Mouse (Mus musculus) neural tube, embryonic 14.5 days (tissue): ENCODE measurements at regions not wholly inside any gene's neighbourhood (a gene's known extent, or its start where the extent isn't known, plus 50 kb on each side); places are given as distances from the start of the nearest gene placed in this dataset.

ENCODE experiments used
- ATAC-seq: fragments of 200-750 bp; cut with Nextera tagmentation; 2 replicates; pipeline ENCODE4 v1.8.0; 2017; ENCODE audit warnings: low read depth, mild to moderate bottlenecking, moderate TSS enrichment, moderate library complexity
- H3K27ac ChIP-seq: fragments of 300-500 bp; sonication (generic); 2 replicates; pipeline ENCODE4 v1.5.1; 2014; ENCODE audit warnings: low read depth, mild to moderate bottlenecking, control low read depth, low read length, moderate library complexity, mixed read lengths
- H3K27me3 ChIP-seq: fragments of 300-500 bp; sonication (generic); 2 replicates; pipeline ENCODE4 v1.6.1; 2014; ENCODE audit warnings: low read length; ENCODE audit not compliant: control insufficient read depth, insufficient read depth
- H3K36me3 ChIP-seq: fragments of 300-500 bp; sonication (generic); 2 replicates; pipeline ENCODE4 v1.6.1; 2014; ENCODE audit warnings: low read length, mixed read lengths; ENCODE audit not compliant: control insufficient read depth, insufficient read depth
- H3K4me1 ChIP-seq: fragments of 300-500 bp; sonication (generic); 2 replicates; pipeline ENCODE4 v1.6.1; 2014; ENCODE audit warnings: low read length; ENCODE audit not compliant: control insufficient read depth, insufficient read depth
- H3K4me2 ChIP-seq: fragments of 300-500 bp; sonication (generic); 2 replicates; pipeline ENCODE4 v1.6.1; 2014; ENCODE audit warnings: mild to moderate bottlenecking, low read depth, low read length, control low read depth
- H3K4me3 ChIP-seq: fragments of 300-500 bp; sonication (generic); 2 replicates; pipeline ENCODE4 v1.5.1; 2014; ENCODE audit warnings: low read depth, low read length, control low read depth, mixed read lengths
- H3K9ac ChIP-seq: fragments of 300-500 bp; sonication (generic); replicated peaks from 2 replicates; pipeline ENCODE4 v1.6.1; 2014; ENCODE audit warnings: low read depth, mild to moderate bottlenecking, control low read depth, low read length, mixed read lengths
- H3K9me3 ChIP-seq: fragments of 300-500 bp; sonication (generic); 2 replicates; pipeline ENCODE4 v1.6.1; 2016; ENCODE audit warnings: low read length; ENCODE audit not compliant: control insufficient read depth
- WGBS: fragments of 180-500 bp; shearing (Covaris S2); extraction: QIAGEN DNeasy Blood & Tissue Kit; methylation state at CpG from one replicate; pipeline ENCODE4 v1.1.7; 2014; 5-methylcytosine and 5-hydroxymethylcytosine counted together

DNA sequence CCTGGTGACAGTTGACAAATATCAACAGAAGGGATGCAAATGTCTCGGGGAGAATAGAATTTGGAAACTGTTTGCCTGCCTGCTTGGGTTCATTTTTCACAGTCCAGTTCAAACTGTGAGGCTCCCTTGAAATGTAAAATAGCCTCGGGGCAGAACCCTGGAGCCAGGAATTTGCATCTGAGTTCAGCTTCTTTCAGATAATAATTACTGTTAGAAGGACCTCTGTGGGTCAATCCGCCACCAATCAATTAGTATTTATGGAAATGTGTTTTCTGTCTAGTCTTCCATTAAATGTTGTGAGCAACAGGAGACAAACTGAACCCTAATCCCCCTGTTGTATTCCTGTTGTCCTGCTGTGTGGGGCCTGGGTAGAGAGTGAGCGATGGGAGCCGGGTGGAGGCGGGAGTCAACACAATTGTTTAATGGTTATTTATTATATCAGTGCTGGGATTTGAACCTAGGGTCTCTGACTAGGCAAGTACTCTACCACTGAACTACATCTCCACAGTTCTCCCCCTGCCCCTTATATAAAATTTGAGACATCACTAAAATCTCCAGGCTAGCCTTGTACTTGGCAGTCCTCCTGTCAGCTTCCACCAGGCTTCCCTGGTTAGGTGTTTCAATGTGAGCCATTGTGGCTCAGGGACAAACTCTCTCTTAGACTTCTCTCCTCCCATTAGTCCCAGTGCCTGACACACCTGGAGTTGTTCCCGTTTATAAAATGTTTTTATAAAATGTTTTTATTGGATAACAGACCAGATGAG lies 103.3 kb downstream of the Zfp281 start:
- ATAC-seq: no peak
- no peaks in the 10 kb centered on the region for H3K9me3 ChIP-seq
- no peak overlapping the region for H3K9ac ChIP-seq
- no peak overlapping the region for H3K4me3 ChIP-seq
- H3K36me3 ChIP-seq: no peaks in the 10 kb centered on the region
- no peaks in the 10 kb centered on the region for H3K4me1 ChIP-seq
- H3K27ac ChIP-seq: no peak overlapping the region
- no peaks in the 10 kb centered on the region for H3K27me3 ChIP-seq
- WGBS: 20% methylated on average over 7 of the region's 7 CpGs
- H3K4me2 ChIP-seq: no peak overlapping the region

DNA sequence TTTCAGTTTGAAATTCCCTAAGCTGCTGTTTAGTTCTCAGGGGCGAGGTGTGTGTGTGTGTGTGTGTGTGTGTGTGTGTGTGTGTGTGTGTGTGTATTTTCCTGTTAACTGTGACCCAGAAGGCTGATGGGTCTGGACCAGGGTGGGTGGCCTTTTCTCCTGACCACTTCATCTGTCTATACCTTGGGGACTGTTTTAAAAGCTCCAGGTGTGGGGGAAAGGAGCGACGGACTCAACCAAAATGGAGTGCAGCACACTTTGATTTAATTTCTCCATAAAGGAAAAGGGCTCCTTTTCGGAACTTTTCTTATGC lies 103.9 kb downstream of the Zfp281 start:
- Histone ChIP-seq H3K4me3 (no peak overlapping the region), H3K27ac (no peak overlapping the region), H3K4me2 (no peak overlapping the region), H3K9me3 (no peaks in the 10 kb centered on the region), H3K36me3 (no peaks in the 10 kb centered on the region), H3K27me3 (no peaks in the 10 kb centered on the region), H3K9ac (no peak overlapping the region), H3K4me1 (no peaks in the 10 kb centered on the region)
- 78% methylated on average over 4 of the region's 4 CpGs for WGBS
- no peak for ATAC-seq

DNA sequence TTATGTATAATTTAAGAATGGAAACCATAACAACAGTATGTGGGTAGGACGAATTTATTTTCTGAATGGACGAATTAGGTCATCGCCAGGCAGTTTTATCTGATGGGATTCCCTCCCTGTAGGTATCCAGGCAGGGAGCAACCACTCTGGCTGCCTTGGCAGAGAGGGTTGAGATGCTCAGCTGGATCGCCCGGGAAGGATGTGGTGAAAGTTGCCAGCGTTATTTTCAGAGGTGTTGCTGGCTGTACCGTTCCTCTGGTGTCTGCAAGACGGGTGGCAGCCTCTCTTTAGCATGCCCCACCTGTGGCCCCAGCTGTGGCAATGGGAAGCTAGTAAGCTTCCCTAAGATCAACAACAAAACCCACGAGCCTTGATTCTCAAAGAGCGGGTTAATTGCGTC lies 105.9 kb downstream of the Zfp281 start:
- ATAC-seq: no peak
- no peaks in the 10 kb centered on the region for H3K4me1 ChIP-seq
- H3K4me3 ChIP-seq: no peak overlapping the region
- H3K9me3 ChIP-seq: no peaks in the 10 kb centered on the region
- no peak overlapping the region for H3K4me2 ChIP-seq
- no peak overlapping the region for H3K9ac ChIP-seq
- WGBS: 55% methylated on average over 11 of the region's 11 CpGs
- H3K27me3 ChIP-seq: no peaks in the 10 kb centered on the region
- H3K36me3 ChIP-seq: no peaks in the 10 kb centered on the region
- no peak overlapping the region for H3K27ac ChIP-seq

DNA sequence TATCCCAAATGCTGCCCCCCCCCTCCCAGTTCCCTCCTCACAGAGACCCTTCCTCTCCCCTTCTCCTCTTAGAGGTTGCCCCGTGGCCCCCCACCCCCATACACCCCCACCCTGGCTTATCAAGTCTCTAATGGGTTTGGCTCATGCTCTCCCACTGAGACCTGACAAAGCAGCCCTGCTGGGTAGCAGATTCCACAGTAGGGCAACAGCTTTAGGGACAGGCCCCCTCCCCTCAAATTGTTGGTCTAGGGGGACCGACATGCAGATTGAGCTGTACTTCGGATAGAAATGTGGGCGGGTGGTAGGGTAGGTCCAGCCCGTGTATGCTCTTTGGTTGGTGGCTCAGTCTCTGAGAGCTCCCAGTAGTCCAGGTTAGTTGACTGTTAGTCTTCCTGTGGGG lies 113.3 kb downstream of the Zfp281 start:
- no peak for ATAC-seq
- no peaks in the 10 kb centered on the region for H3K27me3 ChIP-seq
- no peak overlapping the region for H3K9ac ChIP-seq
- H3K4me2 ChIP-seq: no peak overlapping the region
- H3K4me3 ChIP-seq: no peak overlapping the region
- WGBS: 24% methylated on average over 5 of the region's 5 CpGs
- H3K9me3 ChIP-seq: no peaks in the 10 kb centered on the region
- no peak overlapping the region for H3K27ac ChIP-seq
- no peaks in the 10 kb centered on the region for H3K4me1 ChIP-seq
- H3K36me3 ChIP-seq: no peaks in the 10 kb centered on the region

DNA sequence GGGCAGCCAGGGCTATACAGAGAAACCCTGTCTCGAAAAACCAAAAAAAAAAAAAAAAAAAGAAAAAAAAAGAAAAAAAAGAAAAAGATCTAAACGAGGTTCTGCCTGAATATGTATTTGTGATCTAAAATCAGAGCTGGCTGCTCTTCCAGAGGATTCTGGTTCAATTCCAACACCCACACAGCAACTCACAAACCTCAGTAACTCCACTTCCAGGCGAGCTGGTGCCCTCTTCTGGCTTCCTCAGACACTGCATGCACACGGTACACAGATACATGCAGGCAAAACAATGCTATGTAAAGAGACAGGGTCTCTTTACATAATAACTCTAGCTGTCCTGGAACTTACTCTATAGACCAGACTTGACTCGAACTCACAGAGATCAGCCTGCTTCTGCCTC lies 114.8 kb downstream of the Zfp281 start:
- H3K9ac ChIP-seq: no peak overlapping the region
- H3K4me2 ChIP-seq: no peak overlapping the region
- WGBS: 87% methylated on average over 5 of the region's 5 CpGs
- H3K27ac ChIP-seq: no peak overlapping the region
- no peak for ATAC-seq
- no peaks in the 10 kb centered on the region for H3K27me3 ChIP-seq
- H3K4me3 ChIP-seq: no peak overlapping the region
- H3K9me3 ChIP-seq: no peaks in the 10 kb centered on the region
- H3K4me1 ChIP-seq: no peaks in the 10 kb centered on the region
- no peaks in the 10 kb centered on the region for H3K36me3 ChIP-seq

DNA sequence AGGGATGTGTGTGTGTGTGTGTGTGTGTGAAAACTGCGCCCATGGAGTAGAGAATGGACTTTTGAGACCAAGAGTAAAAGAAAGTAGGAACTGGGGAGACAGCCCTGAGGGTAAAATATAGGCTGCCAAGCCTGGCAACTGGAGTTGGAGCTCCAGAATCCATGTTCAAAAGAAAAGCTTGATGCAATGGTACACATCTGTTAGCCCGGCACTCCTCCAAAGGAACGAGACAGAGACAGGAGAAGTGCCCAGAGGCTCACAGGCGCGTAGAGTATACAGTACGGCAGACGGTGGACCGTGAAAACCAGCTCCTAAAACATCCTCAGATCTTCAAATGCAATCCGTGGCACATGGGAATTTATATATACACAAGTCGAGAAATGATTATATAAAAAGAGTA lies 116.4 kb downstream of the Zfp281 start:
- H3K4me3 ChIP-seq: no peak overlapping the region
- no peak overlapping the region for H3K4me2 ChIP-seq
- H3K27me3 ChIP-seq: no peaks in the 10 kb centered on the region
- no peak overlapping the region for H3K9ac ChIP-seq
- no peaks in the 10 kb centered on the region for H3K36me3 ChIP-seq
- no peak overlapping the region for H3K27ac ChIP-seq
- H3K9me3 ChIP-seq: no peaks in the 10 kb centered on the region
- H3K4me1 ChIP-seq: no peaks in the 10 kb centered on the region
- WGBS: 89% methylated on average over 10 of the region's 10 CpGs
- no peak for ATAC-seq

DNA sequence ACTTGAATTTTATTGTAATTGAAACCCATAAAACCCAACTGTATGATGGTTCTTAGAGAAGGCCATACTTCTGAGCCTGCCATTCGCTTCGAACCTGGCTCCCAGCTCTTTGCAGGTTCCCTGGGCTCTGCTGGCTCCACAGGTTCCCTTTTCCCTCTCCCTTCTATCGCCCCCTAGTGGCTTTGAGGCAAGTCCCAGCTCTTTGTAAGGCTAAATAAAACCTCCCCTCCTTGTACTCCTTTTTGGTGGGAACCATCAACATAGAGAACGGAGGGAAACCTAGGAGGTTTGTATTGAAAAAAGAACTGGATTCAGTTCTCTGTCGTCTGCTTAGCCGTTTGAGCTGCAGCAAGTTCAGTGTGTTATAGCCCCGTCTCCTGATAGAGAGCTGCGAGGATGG lies 124.5 kb downstream of the Zfp281 start:
- Histone ChIP-seq H3K9ac (no peak overlapping the region), H3K36me3 (no peaks in the 10 kb centered on the region), H3K27me3 (no peaks in the 10 kb centered on the region), H3K4me1 (no peaks in the 10 kb centered on the region), H3K4me2 (no peak overlapping the region), H3K27ac (no peak overlapping the region), H3K4me3 (no peak overlapping the region), H3K9me3 (no peaks in the 10 kb centered on the region)
- ATAC-seq: no peak
- WGBS: 55% methylated on average over 8 of the region's 8 CpGs

DNA sequence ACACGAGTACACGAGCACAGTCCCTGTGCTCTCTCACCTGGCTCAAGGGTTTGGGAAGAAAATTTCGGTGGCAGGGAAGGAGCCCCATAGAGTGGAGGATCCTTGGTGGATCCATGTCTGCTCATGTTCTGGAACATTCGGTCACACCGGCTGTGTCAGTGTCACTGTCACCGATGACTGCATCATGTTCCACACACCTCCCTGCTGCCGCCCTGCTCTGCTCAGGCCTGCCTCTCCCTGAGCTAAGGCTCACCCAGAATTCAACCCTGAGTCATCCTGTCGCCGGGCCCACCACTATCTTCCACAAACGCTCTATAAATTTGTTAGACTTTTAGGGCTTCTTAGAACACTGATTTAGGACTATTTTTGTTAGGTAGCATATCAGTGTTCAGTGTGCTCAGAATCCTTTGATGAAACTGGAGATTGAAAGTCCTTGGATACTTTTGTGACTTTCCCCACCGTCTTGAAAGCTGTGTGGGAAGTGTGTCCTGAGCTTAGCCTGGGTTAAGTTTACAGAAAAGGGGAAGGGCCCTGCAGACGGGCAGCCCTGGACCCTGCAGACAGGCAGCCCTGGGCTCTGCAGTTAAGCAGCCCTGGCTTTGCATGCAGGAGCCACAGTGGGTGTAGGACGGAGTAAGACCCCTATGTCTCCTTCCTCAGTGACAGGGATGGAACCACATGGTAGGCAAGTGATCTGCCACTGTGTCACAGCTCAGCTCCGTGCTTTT lies 126.9 kb downstream of the Zfp281 start:
- Histone ChIP-seq H3K36me3 (no peaks in the 10 kb centered on the region), H3K27ac (no peak overlapping the region), H3K4me1 (no peaks in the 10 kb centered on the region), H3K4me2 (no peak overlapping the region), H3K9ac (no peak overlapping the region), H3K27me3 (no peaks in the 10 kb centered on the region), H3K4me3 (no peak overlapping the region), H3K9me3 (no peaks in the 10 kb centered on the region)
- no peak for ATAC-seq
- WGBS: 83% methylated on average over 14 of the region's 14 CpGs

DNA sequence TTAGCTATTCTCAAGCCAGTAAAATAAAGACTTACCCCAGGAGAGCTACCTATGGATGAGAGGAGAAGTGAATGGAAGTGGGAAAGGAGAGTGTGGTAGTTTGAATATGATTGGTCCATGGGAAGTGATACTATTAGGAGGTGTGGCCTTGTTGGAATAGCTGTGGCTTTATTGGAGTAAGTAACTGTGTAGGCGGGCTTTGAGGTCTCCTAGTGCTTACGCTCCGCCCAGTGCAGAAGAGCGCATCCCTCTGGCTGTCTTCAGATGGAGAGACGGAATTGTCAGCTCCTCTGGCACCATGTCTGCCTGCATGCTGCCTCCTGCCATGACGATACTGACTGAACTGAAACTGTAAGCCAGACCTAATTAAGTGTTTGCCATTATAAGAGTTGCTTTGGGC lies 129.6 kb downstream of the Zfp281 start:
- Histone ChIP-seq H3K4me1 (no peaks in the 10 kb centered on the region), H3K27me3 (no peaks in the 10 kb centered on the region), H3K27ac (no peak overlapping the region), H3K9me3 (no peaks in the 10 kb centered on the region), H3K9ac (no peak overlapping the region), H3K4me2 (no peak overlapping the region), H3K4me3 (no peak overlapping the region), H3K36me3 (no peaks in the 10 kb centered on the region)
- ATAC-seq: no peak
- WGBS: 95% methylated on average over 6 of the region's 6 CpGs
